Mouse (Mus musculus) frontal cortex, adult 2 months (tissue): ENCODE results near the gene Olfr1022. TPM values are rescaled to one million over a fixed set of nuclear protein-coding genes. Genes with fewer than 3 reads are reported as not detected.

Experiments used
- DNase-seq, 2 experiments: peaks; one replicate each; pipeline ENCODE4 v3.0.0; 2022; ENCODE audit warnings: low spot score in 1 of 2; ENCODE audit errors: extremely low spot score in 1 of 2
- polyA plus RNA-seq: library from polyadenylated mRNA; depleted of rRNA; stranded (reverse); fragments of >200 nt; gene quantifications from 2 replicates; pipeline ENCODE4 v1.2.3, GENCODE M21; 2012; rRNA removed

Gene Olfr1022
- not detected in 2 replicates for polyA plus RNA-seq

- no peak for DNase-seq
Observed at GRCm38 (mm10) chr2:85868294-85868693, at the start of gene Olfr1022. Gene Olfr1022, plus strand, starts transcription at chr2:85868594.

GRCm38 (mm10) chr2:85845383-85845782 is 23.0 kb upstream of the Olfr1022 start, which contains the start of gene Olfr1019:
Gene Olfr1019, minus strand, starts transcription at chr2:85845483.
- DNase-seq: no peak

- DNase-seq: no peak
Observed at GRCm38 (mm10) chr2:85846730-85847129, 21.7 kb upstream of the Olfr1022 start, which contains the start of gene Olfr1020. Gene Olfr1020, plus strand, starts transcription at chr2:85847030.

- no peak for DNase-seq
Observed at GRCm38 (mm10) chr2:85885340-85885739, 16.9 kb downstream of the Olfr1022 start, which contains the start of gene Olfr1023. Gene Olfr1023, plus strand, starts transcription at chr2:85885640.

GRCm38 (mm10) chr2:85904952-85905351 is 36.6 kb downstream of the Olfr1022 start, which contains the start of gene Olfr1024:
Gene Olfr1024, minus strand, starts transcription at chr2:85905052.
- DNase-seq: no peak

- no peak for DNase-seq
Observed at GRCm38 (mm10) chr2:85913197-85913596, 44.8 kb downstream of the Olfr1022 start.

GRCm38 (mm10) chr2:85914893-85915292 is 46.5 kb downstream of the Olfr1022 start, which contains the start of gene Olfr1025-ps1:
Gene Olfr1025-ps1, plus strand, starts transcription at chr2:85915193.
- DNase-seq: no peak

Other genes with a start within 250 kb of the Olfr1022 start
- not detected in 2 replicates for gene Olfr1002, start 217.9 kb upstream of the Olfr1022 start, polyA plus RNA-seq
- not detected in 2 replicates for gene Olfr154, start 204.1 kb upstream of the Olfr1022 start, polyA plus RNA-seq
- not detected in 2 replicates for gene Olfr1006, start 189.8 kb upstream of the Olfr1022 start, polyA plus RNA-seq
- gene Olfr1008, start 179.2 kb upstream of the Olfr1022 start, polyA plus RNA-seq: not detected in 2 replicates
- 0.06 TPM in 1 of 2 replicates, not detected in the other for gene Olfr1009, start 153.2 kb upstream of the Olfr1022 start, polyA plus RNA-seq
- not detected in 2 replicates for gene Olfr1012, start 105.8 kb upstream of the Olfr1022 start, polyA plus RNA-seq
- 0.10 TPM in 1 of 2 replicates, not detected in the other for gene Olfr1013, start 101.5 kb upstream of the Olfr1022 start, polyA plus RNA-seq
- not detected in 2 replicates for gene Olfr1014, start 95.9 kb upstream of the Olfr1022 start, polyA plus RNA-seq
- not detected in 2 replicates for gene Olfr1015, start 86.6 kb upstream of the Olfr1022 start, polyA plus RNA-seq
- not detected in 2 replicates for gene Olfr1016, start 66.0 kb upstream of the Olfr1022 start, polyA plus RNA-seq
- 0.27 TPM in 1 of 2 replicates, not detected in the other for gene Olfr1018, start 50.1 kb upstream of the Olfr1022 start, polyA plus RNA-seq
- 0.06 TPM in 1 of 2 replicates, not detected in the other for gene Olfr1019, start 23.1 kb upstream of the Olfr1022 start, polyA plus RNA-seq
- gene Olfr1020, start 21.6 kb upstream of the Olfr1022 start, polyA plus RNA-seq: not detected in 2 replicates
- gene Olfr1023, start 17.0 kb downstream of the Olfr1022 start, polyA plus RNA-seq: not detected in 2 replicates
- not detected in 2 replicates for gene Olfr1024, start 36.5 kb downstream of the Olfr1022 start, polyA plus RNA-seq
- gene Olfr1025-ps1, start 46.6 kb downstream of the Olfr1022 start, polyA plus RNA-seq: not detected in 2 replicates
- gene Olfr1026, start 53.0 kb downstream of the Olfr1022 start, polyA plus RNA-seq: not detected in 2 replicates
- gene Olfr1028, start 81.8 kb downstream of the Olfr1022 start, polyA plus RNA-seq: not detected in 2 replicates
- 0.08 and 0.11 TPM in 2 replicates for gene Olfr1029, start 105.3 kb downstream of the Olfr1022 start, polyA plus RNA-seq
- gene Olfr1030, start 110.7 kb downstream of the Olfr1022 start, polyA plus RNA-seq: 0.04 TPM in 1 of 2 replicates, not detected in the other
- not detected in 2 replicates for gene Olfr1031, start 121.7 kb downstream of the Olfr1022 start, polyA plus RNA-seq
- not detected in 2 replicates for gene Olfr1032, start 136.9 kb downstream of the Olfr1022 start, polyA plus RNA-seq
- gene Olfr1033, start 152.0 kb downstream of the Olfr1022 start, polyA plus RNA-seq: 0.11 and 0.16 TPM in 2 replicates
- gene Olfr1034, start 177.3 kb downstream of the Olfr1022 start, polyA plus RNA-seq: 0.02 TPM in 1 of 2 replicates, not detected in the other
- gene Olfr1036, start 205.4 kb downstream of the Olfr1022 start, polyA plus RNA-seq: not detected in 2 replicates
- not detected in 2 replicates for gene Olfr1037, start 218.8 kb downstream of the Olfr1022 start, polyA plus RNA-seq